Mouse (Mus musculus) cortical plate, adult 2 months (tissue): ENCODE results near the gene Taf1a.
"Not testable (repeated sequence)": the region's sequence is repeated elsewhere in the genome, so short reads cannot be mapped to it uniquely, and the experiment has no call there.

Source experiments
- CTCF ChIP-seq: fragments of 200-500 bp; IDR thresholded peaks from 2 replicates; pipeline ENCODE4 v1.5.1; 2011; ENCODE audit warnings: mild to moderate bottlenecking, control low read depth, low read length; ENCODE audit not compliant: insufficient read depth; ENCODE audit errors: extremely low read depth
- POLR2A ChIP-seq: fragments of 200-500 bp; IDR thresholded peaks from 2 replicates; pipeline ENCODE4 v1.6.1; 2011; ENCODE audit warnings: mild to moderate bottlenecking, low read length, control low read depth; ENCODE audit not compliant: insufficient read depth; ENCODE audit errors: extremely low read depth

GRCm38 (mm10) chr1:183387421-183387820 is 1.4 kb upstream of the Taf1a start:
- not testable (repeated sequence) for TF ChIP-seq CTCF, POLR2A
